Mouse (Mus musculus): ENCODE results near the gene Pdpk1.
A peak's percentile ranks its signal among the peaks of the same experiment; 100 is the strongest.
"Not testable (repeated sequence)": the region's sequence is repeated elsewhere in the genome, so short reads cannot be mapped to it uniquely, and the experiment has no call there.

Gene Pdpk1

DNA sequence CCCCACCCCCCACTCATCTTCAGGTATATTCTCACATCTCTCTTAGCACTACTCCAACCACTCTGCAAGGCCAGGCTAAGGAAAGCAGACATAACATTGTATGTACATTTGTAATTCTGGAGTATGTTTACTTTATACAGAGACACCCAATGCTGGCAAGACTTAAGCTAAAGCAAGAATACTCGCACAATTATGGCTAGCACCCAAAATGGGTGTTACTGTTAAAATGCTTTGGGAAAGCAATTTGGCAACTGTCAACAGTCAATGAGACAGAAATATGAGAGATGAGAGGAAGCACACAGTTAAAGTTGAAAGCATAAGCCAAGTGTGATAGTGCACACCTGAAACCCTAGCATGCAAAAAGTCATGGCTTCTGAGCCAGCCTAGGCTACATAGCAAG lies 39.5 kb downstream of the Pdpk1 start:
- DNase-seq = no peak

GRCm38 (mm10) chr17:24108896-24109295 lies 41.8 kb downstream of the Pdpk1 start:
- peak; percentile 49 to 65 for DNase-seq

- no peak for DNase-seq
These were observed 45.6 kb downstream of the Pdpk1 start for GRCm38 (mm10) chr17:24105111-24105510.

DNA sequence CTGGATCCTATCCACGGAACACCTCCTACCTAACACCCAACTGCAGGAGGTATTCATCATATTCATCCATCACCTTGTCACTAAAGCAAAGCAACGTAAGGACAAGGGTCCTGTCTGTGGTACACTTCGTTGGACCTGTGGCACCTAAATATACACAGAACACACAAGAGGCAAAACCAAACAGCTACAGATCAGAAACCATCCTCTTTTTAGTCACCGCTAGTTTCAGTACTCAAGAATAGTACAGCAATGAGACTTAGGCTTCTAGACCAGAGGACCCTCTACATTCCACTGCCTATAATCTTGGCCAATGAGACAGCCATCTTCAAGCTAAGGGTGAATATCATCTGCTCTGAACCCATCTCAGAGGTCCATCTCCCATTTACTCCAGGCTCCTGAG lies 52.4 kb downstream of the Pdpk1 start:
- no peak for DNase-seq

DNA sequence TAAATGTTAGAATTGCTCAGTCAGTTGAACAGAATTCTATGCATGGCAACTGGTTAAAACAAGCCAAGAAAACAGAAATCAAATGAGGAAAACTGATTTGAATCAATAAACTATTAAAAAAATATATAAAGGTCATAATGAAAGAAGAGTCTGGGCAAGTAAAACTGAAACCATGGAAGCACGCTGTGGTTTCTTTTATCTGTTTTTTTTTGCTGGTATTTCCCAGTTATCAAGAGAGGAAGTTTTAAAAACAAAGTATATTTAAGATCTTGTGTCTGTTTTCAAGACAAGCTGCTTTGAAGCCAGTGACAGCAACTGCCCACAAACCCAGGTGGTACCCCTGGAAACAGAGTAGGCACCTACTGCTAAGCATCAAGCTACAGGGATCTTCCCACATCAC lies 60.1 kb downstream of the Pdpk1 start:
- DNase-seq = no peak

DNA sequence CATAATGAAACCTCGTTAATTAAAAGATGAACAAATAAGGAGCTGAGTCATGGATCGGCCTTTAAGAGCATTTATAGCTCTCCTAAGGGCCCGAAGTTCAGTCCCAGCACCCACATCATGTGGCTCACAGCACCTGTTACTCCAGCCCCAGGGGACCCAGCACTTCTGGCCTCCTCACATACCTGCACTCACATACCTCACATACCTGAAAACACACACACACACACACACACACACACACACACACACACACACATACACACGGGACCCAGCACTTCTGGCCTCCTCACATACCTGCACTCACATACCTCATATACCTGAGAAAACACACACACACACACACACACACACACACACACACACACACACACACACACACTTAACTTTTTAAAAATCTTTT lies 64.3 kb downstream of the Pdpk1 start:
- DNase-seq = not testable (repeated sequence)

DNA sequence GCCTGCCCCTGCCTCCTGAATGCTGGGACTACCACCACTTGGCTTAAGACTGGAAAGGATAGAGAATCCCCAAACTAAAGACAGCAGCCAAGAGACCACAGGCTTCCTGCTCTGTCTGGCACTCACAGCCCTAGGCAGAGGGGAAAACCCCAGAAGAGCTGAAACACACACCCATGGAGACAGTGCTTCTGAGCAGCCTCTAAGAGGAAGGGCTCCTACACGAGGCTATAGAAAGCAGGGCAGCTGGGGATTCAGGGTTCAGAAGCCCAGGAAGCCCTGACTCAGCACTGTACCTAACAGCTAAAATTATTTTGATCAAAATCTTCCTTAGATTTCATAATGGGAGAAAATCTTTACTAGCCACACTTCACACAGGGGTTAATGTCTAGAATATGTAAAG lies 66.1 kb downstream of the Pdpk1 start:
- no peak for DNase-seq

GRCm38 (mm10) chr17:24077101-24077500 lies 73.6 kb downstream of the Pdpk1 start:
- no peak for DNase-seq

DNA sequence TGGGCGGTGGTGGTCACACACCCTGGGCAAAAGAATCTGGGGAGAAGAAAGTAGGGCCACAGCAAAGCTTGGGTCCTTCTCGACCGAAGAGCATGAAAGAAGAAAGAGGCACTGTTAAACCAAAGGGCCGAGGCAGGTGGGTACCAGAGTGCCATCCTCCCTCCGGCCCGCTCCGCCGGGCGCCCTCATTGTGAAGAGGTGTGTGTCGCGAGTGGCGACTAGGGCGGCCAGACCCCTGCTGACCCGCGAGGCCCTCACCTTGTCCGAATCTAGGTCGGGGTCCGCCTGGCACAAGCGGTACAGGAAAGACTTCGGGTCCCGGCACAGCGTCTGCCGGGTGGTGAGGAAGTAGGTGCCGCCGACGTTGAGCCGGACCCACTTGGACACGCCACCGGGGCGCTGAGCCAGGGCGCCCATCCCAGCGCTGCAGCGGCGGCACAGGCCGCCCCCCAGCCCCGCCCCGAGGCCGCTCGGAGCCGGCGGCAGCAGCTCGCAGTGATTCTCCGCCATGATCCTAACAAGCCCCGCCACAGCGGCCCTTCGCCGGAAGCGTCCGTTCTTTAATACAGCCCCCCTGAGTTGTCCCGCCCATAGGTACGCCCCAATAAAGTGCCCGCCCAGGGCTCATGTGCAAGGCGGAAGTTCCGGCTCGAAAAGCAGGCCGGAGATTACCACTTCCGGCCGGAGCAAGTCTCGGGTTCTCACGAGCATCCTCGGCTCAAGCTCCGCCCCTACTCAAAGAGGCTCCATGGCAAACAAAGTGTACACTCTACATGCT lies 77.6 kb downstream of the Pdpk1 start, which contains the start of gene Kctd5:
Gene Kctd5, minus strand, starts transcription at position 567 of the 778 bp plus-strand sequence.
- peak; percentile 93 to 96 for DNase-seq

- no peak for DNase-seq
These were observed 81.2 kb downstream of the Pdpk1 start for GRCm38 (mm10) chr17:24069531-24069930.

- peak in 1 of 2 experiments; percentile 21 for DNase-seq
These were observed 82.5 kb downstream of the Pdpk1 start for GRCm38 (mm10) chr17:24068271-24068670.

- no peak for DNase-seq
These were observed 88.1 kb downstream of the Pdpk1 start for GRCm38 (mm10) chr17:24062459-24063155.

- DNase-seq = no peak
These were observed 92.9 kb downstream of the Pdpk1 start for GRCm38 (mm10) chr17:24057730-24058245.

- DNase-seq = no peak
These were observed 93.8 kb downstream of the Pdpk1 start for GRCm38 (mm10) chr17:24056636-24057625.

DNA sequence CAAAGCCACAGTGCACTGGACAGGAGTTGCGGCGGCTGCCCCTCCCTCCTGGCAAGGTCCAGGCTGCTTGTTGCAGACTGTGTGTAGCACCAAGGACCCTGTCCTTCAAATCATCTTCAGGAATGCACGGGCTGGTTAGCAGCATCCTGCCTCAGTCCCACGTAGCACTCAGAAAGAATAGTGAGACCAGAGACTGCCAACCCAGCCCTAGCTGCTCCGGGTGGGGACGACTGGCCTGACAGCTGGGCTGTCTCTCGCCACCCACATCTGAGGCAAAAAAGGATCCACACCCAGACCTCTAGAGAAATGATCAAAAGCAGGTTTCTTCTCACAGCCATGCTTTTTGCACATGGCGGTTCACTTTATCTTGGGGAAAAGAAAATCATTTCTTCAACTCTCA lies 101.7 kb downstream of the Pdpk1 start:
- DNase-seq = no peak

DNA sequence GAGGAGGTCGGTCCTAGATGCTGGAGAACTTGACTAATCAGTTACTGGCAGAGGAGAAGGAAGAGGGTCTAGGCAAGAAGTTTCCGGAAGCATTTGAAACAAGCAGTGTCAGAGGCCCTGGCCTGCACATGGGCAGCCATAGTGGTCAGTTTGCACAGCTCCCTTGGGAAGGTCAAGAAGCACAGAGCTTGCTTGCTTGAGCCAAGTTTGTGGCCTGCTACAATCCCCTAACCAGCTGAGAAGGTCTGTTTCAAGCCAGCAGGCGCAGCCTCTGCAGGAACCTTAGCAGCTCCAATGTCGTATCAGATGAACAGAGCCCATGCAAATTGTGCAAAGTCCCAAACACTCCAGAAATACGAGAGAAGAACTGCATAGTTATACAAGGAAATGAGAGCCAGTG lies 102.7 kb downstream of the Pdpk1 start:
- no peak for DNase-seq

- DNase-seq = no peak
These were observed 104.7 kb downstream of the Pdpk1 start for GRCm38 (mm10) chr17:24046026-24046425.

- no peak for DNase-seq
These were observed 105.1 kb downstream of the Pdpk1 start for GRCm38 (mm10) chr17:24045608-24046007.

DNA sequence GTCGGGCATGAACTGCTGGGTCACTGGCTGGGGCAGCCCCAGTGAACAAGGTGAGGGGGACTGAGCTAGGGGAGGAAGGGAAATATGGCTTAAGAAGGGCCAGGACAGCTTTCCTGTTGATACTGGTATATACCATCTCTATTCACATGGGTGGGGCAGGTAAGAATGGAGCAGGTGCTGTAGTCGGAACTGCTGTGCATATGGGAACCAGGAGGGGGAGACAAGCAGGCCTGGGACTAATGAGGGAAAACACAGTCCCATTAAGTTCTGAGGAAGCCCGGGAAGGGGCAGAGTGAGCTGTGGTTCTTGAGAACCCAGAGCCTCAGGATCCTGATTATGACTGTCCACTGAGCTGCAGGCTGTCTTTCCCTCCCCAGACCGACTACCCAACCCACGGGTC lies 106.2 kb downstream of the Pdpk1 start:
- no peak for DNase-seq

GRCm38 (mm10) chr17:24037844-24038243 lies 112.9 kb downstream of the Pdpk1 start, which contains the start of gene Prss27:
TSS of gene Prss27 (plus strand) at chr17:24038144.
- no peak for DNase-seq

DNA sequence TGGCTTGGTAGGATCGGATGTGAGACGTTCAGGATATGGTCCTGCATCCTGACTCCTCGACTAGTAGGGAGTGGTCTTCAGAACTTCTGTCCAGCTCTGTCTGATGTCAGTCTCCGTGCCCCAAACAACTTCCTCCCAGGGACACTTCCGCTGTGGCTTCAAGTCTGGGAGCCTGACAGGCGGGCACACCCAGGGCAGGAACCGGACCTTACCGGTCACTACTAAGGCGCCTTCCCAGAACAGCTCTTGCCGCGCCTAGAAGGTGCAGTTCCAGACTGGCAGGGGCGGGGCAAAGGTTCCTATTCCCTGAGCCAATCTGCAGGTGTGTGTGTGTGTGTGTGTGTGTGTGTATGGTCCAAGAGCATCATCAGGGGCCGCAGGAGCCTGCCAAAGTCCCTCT lies 113.4 kb downstream of the Pdpk1 start:
- no peak for DNase-seq

GRCm38 (mm10) chr17:24036954-24037353 lies 113.8 kb downstream of the Pdpk1 start:
- no peak for DNase-seq

GRCm38 (mm10) chr17:24035087-24035486 lies 115.6 kb downstream of the Pdpk1 start:
- no peak for DNase-seq

All from cerebellum, postnatal 36 days (tissue).